Mouse (Mus musculus) stomach, adult 2 months (tissue): ENCODE results near the gene Id2. TPM values are rescaled to one million over a fixed set of nuclear protein-coding genes. Genes with fewer than 3 reads are reported as not detected.

Experiments used
- polyA plus RNA-seq: library from polyadenylated mRNA; depleted of rRNA; stranded (reverse); fragments of >200 nt; gene quantifications from 2 replicates; pipeline ENCODE4 v1.2.3, GENCODE M21; 2012; rRNA removed

The Id2 gene
- polyA plus RNA-seq: 60.3 and 73.2 TPM in 2 replicates

DNA sequence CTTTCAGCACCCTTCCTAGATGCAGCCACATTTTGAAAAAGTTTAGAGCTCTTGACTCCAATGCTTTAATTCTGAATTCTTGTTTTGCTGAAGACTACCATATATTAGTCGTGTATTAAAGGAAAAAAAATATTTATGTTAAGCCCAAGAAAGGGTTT lies at the start of gene Id2:
Gene Id2, minus strand, starts transcription at position 89 of the 158 bp plus-strand sequence.

Other genes with a start within 250 kb of the Id2 start
- gene Kidins220, start 122.2 kb downstream of the Id2 start, polyA plus RNA-seq: 20.6 and 29.9 TPM in 2 replicates